Mouse (Mus musculus): ENCODE data around the gene Dffa. TPM values are rescaled to one million over a fixed set of nuclear protein-coding genes. Genes with fewer than 3 reads are reported as not detected.

Dffa gene
- total and polyA plus RNA-seq, 3 experiments, result 25.3 to 42.5 (median 40.1) TPM

DNA sequence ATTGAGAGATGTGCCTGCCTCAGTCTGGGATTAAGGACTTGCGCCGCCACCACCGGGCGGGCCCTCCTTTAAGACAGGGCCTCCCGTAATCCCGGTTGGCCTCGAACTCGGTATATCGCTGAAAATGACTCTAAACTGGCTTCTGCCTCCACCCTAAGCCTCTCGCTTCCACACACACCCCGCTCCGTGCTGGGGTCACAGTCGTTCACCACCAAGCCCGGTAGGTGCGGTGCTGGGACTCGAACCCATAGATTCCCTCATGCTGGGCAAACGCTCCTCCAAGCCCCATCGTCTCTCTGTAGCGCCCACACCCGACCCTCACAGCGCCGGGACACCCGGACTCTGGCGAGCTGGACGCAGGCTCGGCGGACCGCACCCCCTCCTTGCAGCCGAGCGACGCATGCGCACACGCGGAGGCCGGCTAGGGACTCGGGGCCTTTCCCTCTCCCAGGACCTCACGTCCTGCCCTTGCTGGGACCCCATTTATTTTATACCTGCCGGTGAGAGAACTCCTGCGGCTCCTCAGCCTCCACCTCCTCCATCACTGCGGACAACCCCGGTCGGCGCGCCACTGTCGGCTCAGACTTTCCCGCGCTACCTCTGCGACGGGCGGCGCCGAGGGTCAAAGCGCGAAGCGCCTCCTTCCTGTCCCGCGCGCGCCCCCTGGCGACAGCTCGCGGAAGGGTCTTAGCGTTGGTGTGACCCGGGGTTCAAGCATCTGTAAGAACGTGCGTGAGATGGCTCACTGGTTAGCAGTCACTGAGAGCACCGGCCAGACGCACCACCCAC is 33.2 kb downstream of the Dffa start, which contains the start of gene Cenps:
Gene Cenps (minus strand): TSS at position 648 of the 789 bp plus-strand sequence.
- Histone ChIP-seq H3K27me3 (ENCODE audit: control insufficient read depth, insufficient read depth, low read length) (no peaks in the 10 kb centered on the region), H3K4me3 (peak within 1 kb of the TSS; percentile 93), H3K36me3 (ENCODE audit: control insufficient read depth, insufficient read depth, low read length) (no peaks in the 10 kb centered on the region), H3K27ac (peak within 1 kb of the TSS; percentile 82), H3K4me1 (ENCODE audit: control insufficient read depth, insufficient read depth, low read length) (0 out of 2 replicates have a peak, but pooled peaks cover 1% of the 10 kb centered on the region), H3K9ac (ENCODE audit: low read depth, low read length) (peak within 1 kb of the TSS; percentile 65), H3K79me2 (replicated peaks; ENCODE audit: control insufficient read depth, insufficient read depth, low read length) (no peaks in the 10 kb centered on the region)
- intact Hi-C loops (cut with DNase I), result loop anchor here (2.0 kb wide), 1 partner anchor 394 kb away; no protein-coding TSS in a partner anchor
- WGBS, result 1% methylated on average over 68 of the region's 68 CpGs
- 0 out of 2 replicates have a peak, but pooled peaks have one; percentile 8 for TF ChIP-seq EP300 (IDR thresholded peaks at IDR 0.05; ENCODE audit: insufficient read depth, low read depth, low read length)
- TF ChIP-seq CTCF (IDR thresholded peaks at IDR 0.05), result no peak
- peak; percentile 91 to 94 for DNase-seq

DNA sequence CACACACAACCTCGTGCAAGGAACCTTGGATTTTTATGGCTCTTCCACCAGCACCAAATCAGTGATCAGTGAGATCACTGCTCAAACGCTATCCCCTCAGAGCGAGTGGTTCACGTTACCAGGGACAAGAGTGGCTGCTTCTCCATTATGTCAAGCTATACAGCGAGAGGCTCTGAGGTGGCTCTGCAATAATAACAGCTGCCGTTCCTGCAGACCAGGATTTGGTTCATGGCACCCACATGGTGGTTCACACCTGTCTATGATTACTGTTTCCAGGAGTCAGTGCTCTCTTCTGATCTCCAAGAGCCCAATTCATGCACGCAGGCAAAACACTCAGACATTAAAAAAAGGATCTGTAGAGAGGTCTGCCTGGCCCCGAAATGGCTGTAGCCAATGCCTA is 34.6 kb downstream of the Dffa start:
- H3K27ac ChIP-seq, result no peak overlapping the region
- 79% methylated on average over 8 of the region's 8 CpGs for WGBS
- H3K4me1 ChIP-seq (ENCODE audit: control insufficient read depth, insufficient read depth, low read length), result 0 out of 2 replicates have a peak, but pooled peaks cover 1% of the 10 kb centered on the region
- H3K4me3 ChIP-seq, result no peak overlapping the region
- H3K79me2 ChIP-seq (replicated peaks; ENCODE audit: control insufficient read depth, insufficient read depth, low read length), result no peaks in the 10 kb centered on the region
- TF ChIP-seq CTCF (IDR thresholded peaks at IDR 0.05) (no peak), EP300 (IDR thresholded peaks at IDR 0.05; ENCODE audit: insufficient read depth, low read depth, low read length) (no peak), POLR2A (IDR thresholded peaks at IDR 0.05; ENCODE audit: insufficient read depth, low read depth, low read length) (no peak)
- DNase-seq, result no peak
- intact Hi-C loops (cut with DNase I), result no loop called here
- no peaks in the 10 kb centered on the region for H3K36me3 ChIP-seq (ENCODE audit: control insufficient read depth, insufficient read depth, low read length)
- no peaks in the 10 kb centered on the region for H3K27me3 ChIP-seq (ENCODE audit: control insufficient read depth, insufficient read depth, low read length)
- no peak overlapping the region for H3K9ac ChIP-seq (ENCODE audit: low read depth, low read length)

DNA sequence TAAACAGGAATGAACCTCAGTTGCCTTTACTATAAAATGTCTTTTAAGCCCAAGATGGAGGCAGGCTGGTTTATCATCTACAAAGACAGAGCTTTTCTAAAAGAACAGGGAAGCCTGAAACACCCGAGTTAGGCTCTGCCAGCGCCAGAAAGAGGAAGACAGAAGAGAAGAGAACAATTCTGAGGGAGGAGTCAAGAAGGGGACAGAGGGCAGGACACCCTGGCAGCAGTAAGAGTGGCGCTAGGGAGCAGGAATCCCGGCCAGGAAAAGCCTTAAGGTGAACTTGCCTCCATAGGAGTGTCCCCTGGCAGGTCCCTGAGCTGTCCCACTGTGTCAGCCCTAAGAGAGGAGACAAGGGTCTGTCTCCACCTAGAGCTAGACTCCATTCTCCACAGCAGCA is 39.6 kb downstream of the Dffa start:
- no peak overlapping the region for H3K4me3 ChIP-seq
- WGBS, result 24% methylated on average over 4 of the region's 4 CpGs
- H3K4me1 ChIP-seq (ENCODE audit: control insufficient read depth, insufficient read depth, low read length), result peaks cover 1% of the 10 kb centered on the region; the same call in 1 of the 2 replicates
- no peaks in the 10 kb centered on the region for H3K79me2 ChIP-seq (replicated peaks; ENCODE audit: control insufficient read depth, insufficient read depth, low read length)
- intact Hi-C loops (cut with DNase I), result loop anchor here (10.0 kb wide), 1 partner anchor 301 kb away; no protein-coding TSS in a partner anchor
- DNase-seq, result no peak
- no peaks in the 10 kb centered on the region for H3K36me3 ChIP-seq (ENCODE audit: control insufficient read depth, insufficient read depth, low read length)
- TF ChIP-seq CTCF (IDR thresholded peaks at IDR 0.05), result no peak
- TF ChIP-seq EP300 (IDR thresholded peaks at IDR 0.05; ENCODE audit: insufficient read depth, low read depth, low read length), result no peak
- TF ChIP-seq POLR2A (IDR thresholded peaks at IDR 0.05; ENCODE audit: insufficient read depth, low read depth, low read length), result no peak
- no peak overlapping the region for H3K9ac ChIP-seq (ENCODE audit: low read depth, low read length)
- H3K27me3 ChIP-seq (ENCODE audit: control insufficient read depth, insufficient read depth, low read length), result no peaks in the 10 kb centered on the region
- H3K27ac ChIP-seq, result no peak overlapping the region

DNA sequence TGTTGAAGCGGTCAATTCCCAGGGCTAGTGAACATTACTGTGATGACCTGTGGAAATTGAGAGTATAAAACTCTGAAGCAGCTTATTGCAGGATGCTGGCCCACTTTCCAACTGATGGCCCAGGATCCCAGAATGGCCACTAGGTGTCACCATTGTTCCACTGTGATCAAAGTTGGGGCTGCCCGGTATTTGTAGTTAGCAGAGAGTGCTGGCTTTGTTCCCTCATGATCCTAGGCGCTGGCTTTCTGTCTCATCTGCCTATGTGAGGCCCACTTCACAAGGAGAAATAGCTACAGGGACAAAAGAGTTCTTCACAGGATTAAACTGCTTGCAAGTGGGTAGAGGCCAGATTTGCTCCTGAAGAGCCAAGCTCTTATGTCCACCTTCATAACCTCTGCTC is 40.5 kb downstream of the Dffa start:
- Histone ChIP-seq H3K27me3 (ENCODE audit: control insufficient read depth, insufficient read depth, low read length) (no peaks in the 10 kb centered on the region), H3K79me2 (replicated peaks; ENCODE audit: control insufficient read depth, insufficient read depth, low read length) (no peaks in the 10 kb centered on the region), H3K9ac (ENCODE audit: low read depth, low read length) (no peak overlapping the region), H3K27ac (no peak overlapping the region), H3K4me1 (ENCODE audit: control insufficient read depth, insufficient read depth, low read length) (peaks cover 1% of the 10 kb centered on the region; the same call in 1 of the 2 replicates), H3K36me3 (ENCODE audit: control insufficient read depth, insufficient read depth, low read length) (no peaks in the 10 kb centered on the region), H3K4me3 (no peak overlapping the region)
- TF ChIP-seq CTCF (IDR thresholded peaks at IDR 0.05), result peak; percentile 99; the same call in 1 of the 2 replicates
- peak; percentile 94 for TF ChIP-seq EP300 (IDR thresholded peaks at IDR 0.05; ENCODE audit: insufficient read depth, low read depth, low read length)
- no peak for TF ChIP-seq POLR2A (IDR thresholded peaks at IDR 0.05; ENCODE audit: insufficient read depth, low read depth, low read length)
- peak; percentile 76 to 81 for DNase-seq
- 4% methylated on average over 3 of the region's 3 CpGs for WGBS
- intact Hi-C loops (cut with DNase I), result loop anchor here (2.0 to 10.0 kb wide), 4 partner anchors 22 to 398 kb away; partner anchors contain the start of gene Pgd

DNA sequence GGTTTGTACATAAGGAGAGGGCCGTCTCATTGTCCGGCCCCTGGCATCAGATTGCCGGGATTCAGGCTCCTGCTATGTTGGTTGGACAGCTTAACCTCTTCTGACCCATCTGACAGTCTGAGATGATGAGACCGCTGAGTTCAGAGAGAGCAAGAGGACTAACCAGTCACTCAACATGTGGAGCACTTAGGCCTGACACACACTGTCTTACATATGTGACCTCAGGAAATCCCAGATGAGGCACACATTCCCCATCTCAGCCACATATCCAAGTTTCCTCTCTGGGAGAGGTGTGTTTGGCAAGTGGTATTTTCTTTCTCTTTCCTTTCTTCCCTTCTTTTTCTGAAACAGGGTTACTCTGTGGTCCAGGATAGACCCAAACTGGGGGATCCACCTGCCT is 41.2 kb downstream of the Dffa start:
- Histone ChIP-seq H3K4me1 (ENCODE audit: control insufficient read depth, insufficient read depth, low read length) (peaks cover 1% of the 10 kb centered on the region; the same call in 1 of the 2 replicates), H3K4me3 (no peak overlapping the region), H3K27me3 (ENCODE audit: control insufficient read depth, insufficient read depth, low read length) (no peaks in the 10 kb centered on the region), H3K27ac (no peak overlapping the region), H3K79me2 (replicated peaks; ENCODE audit: control insufficient read depth, insufficient read depth, low read length) (no peaks in the 10 kb centered on the region), H3K9ac (ENCODE audit: low read depth, low read length) (no peak overlapping the region), H3K36me3 (ENCODE audit: control insufficient read depth, insufficient read depth, low read length) (no peaks in the 10 kb centered on the region)
- DNase-seq, result no peak
- intact Hi-C loops (cut with DNase I), result loop anchor here (2.0 to 10.0 kb wide), 4 partner anchors 22 to 398 kb away; partner anchors contain the start of gene Pgd
- TF ChIP-seq EP300 (IDR thresholded peaks at IDR 0.05; ENCODE audit: insufficient read depth, low read depth, low read length) (no peak), POLR2A (IDR thresholded peaks at IDR 0.05; ENCODE audit: insufficient read depth, low read depth, low read length) (no peak), CTCF (IDR thresholded peaks at IDR 0.05) (no peak)
- 78% methylated on average over 4 of the region's 4 CpGs for WGBS

DNA sequence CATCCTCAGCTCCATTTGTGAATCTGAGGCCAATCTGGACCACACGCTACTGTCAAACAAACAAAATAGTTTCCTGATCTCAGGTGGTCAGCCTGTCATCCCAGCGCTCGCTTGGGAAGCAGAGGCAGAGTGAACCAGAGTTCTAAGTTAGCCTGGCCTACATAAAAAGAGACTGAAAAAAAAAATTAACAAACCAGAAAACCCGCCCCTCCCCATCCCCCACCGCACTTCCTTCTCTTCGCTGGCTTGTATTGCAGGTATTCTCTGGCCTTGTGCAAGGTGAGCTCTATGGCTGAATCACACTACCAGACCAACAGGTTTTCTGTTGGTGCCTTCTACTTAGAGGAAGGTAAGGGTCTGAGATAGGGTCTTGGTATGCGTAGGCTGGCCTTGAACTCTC is 43.6 kb downstream of the Dffa start:
- no peak for DNase-seq
- no peaks in the 10 kb centered on the region for H3K36me3 ChIP-seq (ENCODE audit: control insufficient read depth, insufficient read depth, low read length)
- 88% methylated on average over 7 of the region's 7 CpGs for WGBS
- peaks cover 1% of the 10 kb centered on the region; the same call in 1 of the 2 replicates for H3K4me1 ChIP-seq (ENCODE audit: control insufficient read depth, insufficient read depth, low read length)
- no peak overlapping the region for H3K27ac ChIP-seq
- TF ChIP-seq CTCF (IDR thresholded peaks at IDR 0.05) (no peak), EP300 (IDR thresholded peaks at IDR 0.05; ENCODE audit: insufficient read depth, low read depth, low read length) (no peak), POLR2A (IDR thresholded peaks at IDR 0.05; ENCODE audit: insufficient read depth, low read depth, low read length) (no peak)
- intact Hi-C loops (cut with DNase I), result loop anchor here (10.0 kb wide), 1 partner anchor 297 kb away; no protein-coding TSS in a partner anchor
- H3K79me2 ChIP-seq (replicated peaks; ENCODE audit: control insufficient read depth, insufficient read depth, low read length), result no peaks in the 10 kb centered on the region
- no peak overlapping the region for H3K9ac ChIP-seq (ENCODE audit: low read depth, low read length)
- H3K27me3 ChIP-seq (ENCODE audit: control insufficient read depth, insufficient read depth, low read length), result no peaks in the 10 kb centered on the region
- H3K4me3 ChIP-seq, result no peak overlapping the region

Data from heart, adult 2 months (tissue).